Mouse (Mus musculus) embryo, embryonic 10 days (tissue): ENCODE measurements around the gene Arhgap9.

ENCODE experiments used
- DNase-seq: peaks from one replicate; pipeline ENCODE4 v3.0.0-alpha.2; 2015; ENCODE audit warnings: low spot score

Arhgap9 gene

GRCm38 (mm10) chr10:127323131-127323855 lies 1.5 kb downstream of the Arhgap9 start:
- no peak for DNase-seq

DNA sequence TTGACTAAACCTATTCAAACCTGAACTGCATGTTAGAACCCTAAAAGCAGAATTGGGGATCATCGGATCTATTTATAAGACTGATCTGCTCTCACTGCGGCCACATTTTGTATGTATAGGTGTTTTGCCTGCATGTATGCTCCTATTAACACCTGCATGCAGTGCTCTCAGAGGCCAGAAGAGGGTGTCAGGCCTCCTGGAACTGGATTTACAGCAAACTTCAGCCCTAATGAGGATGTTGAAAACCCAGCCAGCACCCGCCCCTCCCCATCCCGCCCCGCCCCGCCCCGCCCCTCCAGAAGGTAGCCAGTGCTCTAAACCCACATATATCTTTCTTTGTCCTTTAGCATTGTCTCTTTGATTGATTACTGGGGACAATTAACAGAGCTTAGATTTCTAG lies 2.7 kb downstream of the Arhgap9 start:
- DNase-seq, result peak; percentile 76

DNA sequence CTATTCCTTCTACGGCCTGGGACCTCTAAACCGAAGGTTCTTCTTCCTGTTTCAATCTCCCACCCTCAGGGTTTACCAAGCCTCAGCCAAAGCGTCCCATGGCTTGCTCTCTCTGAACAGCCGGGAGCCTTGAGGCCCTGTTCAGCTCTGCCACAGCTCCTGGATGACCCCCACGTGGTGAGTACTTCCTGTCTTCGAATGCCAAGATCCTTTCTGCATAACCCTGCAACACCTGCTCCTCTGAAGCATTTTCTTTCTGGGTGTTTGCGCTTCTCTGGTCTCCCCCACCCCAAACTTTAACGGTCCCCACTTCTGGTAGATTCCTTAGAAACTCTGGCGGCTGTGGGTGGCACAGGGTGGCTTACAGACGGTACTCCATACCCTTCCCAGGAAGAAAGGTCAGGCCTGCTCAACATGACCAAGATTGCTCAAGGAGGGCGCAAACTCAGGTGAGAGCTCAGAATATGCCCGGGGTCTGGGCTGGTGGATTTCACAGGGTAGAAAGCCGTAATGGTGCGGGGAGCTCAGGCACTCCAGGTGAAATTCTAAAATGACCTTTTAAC lies 3.8 kb downstream of the Arhgap9 start:
- DNase-seq, result no peak

DNA sequence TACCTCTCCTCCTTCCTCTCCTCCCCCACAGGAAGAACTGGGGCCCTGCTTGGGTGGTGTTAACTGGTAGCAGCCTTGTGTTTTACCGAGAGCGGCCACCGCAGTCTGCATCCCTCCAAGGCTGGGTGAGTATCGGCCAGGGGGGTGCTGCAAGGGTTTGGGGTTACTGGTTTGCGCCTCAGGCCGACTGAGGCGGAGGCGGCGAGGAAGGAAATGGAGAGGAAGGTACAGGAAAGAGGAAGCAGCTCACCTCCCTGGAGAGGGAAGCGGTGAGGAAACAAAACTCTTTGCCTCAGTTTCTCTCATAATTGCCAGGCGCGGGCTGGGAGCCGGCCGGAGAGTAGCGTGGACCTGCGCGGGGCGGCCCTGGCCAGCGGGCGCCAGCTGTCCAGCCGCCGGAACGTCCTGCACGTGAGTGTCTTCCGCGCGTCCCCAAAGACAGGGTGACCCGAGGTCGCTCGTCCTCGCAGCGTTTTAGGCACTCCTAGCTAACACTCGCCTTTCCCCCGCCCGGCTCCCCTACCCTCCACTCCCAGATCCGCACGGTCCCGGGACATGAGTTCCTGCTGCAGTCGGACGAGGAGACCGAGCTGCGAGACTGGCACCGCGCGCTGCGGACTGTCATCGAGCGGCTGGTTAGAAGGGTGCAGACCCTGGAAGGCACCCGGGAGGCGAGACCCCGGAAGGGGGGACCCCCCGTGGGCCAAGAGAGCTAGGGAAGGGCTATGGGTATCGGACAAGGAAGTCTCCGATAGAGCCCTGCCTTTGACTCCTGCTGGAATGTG lies 4.4 kb downstream of the Arhgap9 start:
- DNase-seq, result peak; percentile 55

GRCm38 (mm10) chr10:127326828-127327227 lies 5.1 kb downstream of the Arhgap9 start:
- DNase-seq, result no peak

DNA sequence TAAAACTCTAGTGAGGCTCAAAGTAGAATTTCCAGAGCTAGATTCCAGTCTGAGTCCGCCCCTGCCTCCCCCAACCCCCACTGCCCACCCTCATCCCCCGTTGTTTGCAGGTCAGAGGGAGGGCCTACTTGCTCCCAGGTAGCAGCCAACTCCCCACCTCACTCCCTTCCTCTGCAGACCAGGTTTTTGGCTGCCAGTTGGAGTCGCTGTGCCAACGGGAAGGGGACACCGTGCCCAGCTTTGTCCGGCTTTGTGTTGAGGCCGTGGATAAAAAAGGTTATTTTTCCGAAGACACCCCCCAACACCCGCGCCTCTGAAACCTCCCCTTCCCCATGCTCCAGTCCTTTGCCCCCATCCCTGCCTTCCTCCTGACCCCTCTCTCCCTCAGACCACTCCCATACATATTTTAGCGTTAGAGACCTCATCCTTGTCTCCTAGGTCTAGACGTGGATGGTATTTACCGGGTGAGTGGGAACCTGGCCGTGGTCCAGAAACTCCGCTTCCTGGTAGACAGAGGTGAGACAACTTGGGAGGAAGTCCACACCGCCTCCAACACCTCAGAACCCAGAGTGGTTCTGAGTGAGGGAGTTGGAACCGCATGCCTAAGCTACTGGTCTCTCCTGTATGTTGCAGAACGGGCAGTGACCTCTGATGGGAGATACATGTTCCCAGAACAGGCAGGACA lies 5.8 kb downstream of the Arhgap9 start:
- DNase-seq, result no peak

GRCm38 (mm10) chr10:127330212-127330611 lies 8.4 kb downstream of the Arhgap9 start:
- DNase-seq, result no peak

- peak; percentile 60 for DNase-seq
Measured at GRCm38 (mm10) chr10:127332211-127332874, 10.6 kb downstream of the Arhgap9 start.

DNA sequence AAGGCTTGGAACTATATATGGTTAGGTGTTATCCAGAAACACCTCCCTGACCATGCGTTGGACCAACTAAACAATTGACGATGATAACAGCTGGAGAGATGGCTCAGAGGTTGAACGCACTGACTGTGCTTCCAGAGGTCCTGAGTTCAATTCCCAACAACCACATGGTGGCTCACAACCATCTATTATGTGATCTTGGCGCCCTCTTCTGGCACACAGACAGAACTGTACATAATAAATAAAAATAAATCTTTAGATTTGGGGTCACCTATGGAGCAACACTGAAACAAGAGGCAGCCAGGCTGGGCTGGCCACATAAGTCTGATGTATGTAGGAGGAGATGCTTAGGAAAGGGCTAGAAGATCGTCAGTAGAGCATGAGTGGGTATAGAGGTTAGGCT lies 11.4 kb downstream of the Arhgap9 start:
- peak; percentile 55 for DNase-seq

DNA sequence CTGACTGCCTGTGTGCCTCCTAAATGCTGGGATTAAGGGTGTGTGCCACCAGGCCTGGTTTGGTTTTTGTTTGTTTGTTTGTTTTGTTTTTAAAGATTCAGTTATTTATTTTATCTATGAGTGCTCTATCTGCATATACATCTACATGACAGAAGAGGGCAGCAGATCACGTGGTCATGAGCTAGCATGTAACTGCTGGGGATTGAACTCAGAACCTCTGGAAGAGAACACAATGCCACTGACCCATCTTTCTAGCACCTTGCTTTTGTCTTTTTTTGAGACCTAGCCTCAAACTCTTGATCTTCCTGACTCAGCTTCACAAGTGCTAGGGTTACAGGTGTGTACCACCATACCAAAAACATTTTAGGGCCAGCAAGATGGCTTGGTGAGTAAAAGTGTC lies 13.5 kb downstream of the Arhgap9 start:
- DNase-seq, result no peak

DNA sequence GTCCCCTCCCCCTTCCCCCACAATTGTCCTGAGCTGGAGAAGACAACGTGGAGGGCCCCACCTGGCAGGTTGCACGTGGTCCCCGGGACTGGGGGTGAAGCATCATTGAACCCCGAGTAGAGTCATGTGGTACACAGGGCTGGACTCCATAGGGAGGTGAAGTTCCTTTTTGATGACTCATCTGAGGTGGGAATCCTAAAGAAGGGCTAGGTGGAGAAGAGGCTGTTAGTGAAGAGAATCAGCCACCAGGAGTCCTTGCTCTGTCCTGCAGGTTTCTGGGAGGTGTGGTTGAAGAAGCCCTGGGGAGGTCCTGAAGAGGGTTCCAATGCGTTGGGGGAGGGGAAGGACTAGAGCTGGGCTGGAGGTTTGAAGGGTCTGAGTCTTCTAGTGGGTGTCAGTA lies 15.2 kb downstream of the Arhgap9 start:
- no peak for DNase-seq

GRCm38 (mm10) chr10:127337536-127338099 lies 15.9 kb downstream of the Arhgap9 start:
- DNase-seq, result no peak

DNA sequence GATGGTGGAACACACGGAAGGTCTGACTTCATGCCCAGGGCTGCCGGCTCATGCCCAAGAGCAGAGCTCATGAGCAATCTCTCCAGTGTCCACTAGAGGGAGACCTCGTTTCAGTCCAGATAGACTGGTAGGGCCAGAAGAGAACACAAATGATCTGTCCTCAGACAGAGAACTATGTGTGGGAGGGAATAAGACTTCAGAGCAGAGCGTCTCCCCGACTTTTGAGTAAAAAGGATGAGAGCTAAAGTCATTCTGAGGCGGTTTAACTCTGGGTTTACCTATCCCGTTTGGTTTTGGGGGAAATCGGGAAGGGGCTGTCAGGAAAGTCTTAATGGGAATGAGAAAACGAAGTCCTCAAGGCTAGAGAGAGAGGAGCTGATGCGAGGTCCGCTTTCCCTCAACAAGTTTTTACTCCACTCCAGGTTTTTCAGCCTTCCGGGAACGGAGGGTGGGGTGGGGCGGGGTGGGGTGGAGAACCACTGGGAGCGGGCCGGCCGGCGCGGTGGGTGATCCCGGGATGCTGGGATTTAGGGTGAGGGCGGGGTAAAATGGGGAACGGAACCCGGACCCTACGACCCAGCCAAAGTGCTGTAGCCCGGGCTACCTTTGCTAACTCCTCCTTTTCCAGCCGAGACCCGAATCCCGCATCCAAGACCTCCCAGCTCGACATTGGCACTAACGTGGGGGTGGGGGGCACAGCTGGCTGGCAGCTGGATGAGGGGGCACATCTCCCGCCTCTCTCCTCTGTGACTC lies 17.3 kb downstream of the Arhgap9 start:
- peak; percentile 95 for DNase-seq

DNA sequence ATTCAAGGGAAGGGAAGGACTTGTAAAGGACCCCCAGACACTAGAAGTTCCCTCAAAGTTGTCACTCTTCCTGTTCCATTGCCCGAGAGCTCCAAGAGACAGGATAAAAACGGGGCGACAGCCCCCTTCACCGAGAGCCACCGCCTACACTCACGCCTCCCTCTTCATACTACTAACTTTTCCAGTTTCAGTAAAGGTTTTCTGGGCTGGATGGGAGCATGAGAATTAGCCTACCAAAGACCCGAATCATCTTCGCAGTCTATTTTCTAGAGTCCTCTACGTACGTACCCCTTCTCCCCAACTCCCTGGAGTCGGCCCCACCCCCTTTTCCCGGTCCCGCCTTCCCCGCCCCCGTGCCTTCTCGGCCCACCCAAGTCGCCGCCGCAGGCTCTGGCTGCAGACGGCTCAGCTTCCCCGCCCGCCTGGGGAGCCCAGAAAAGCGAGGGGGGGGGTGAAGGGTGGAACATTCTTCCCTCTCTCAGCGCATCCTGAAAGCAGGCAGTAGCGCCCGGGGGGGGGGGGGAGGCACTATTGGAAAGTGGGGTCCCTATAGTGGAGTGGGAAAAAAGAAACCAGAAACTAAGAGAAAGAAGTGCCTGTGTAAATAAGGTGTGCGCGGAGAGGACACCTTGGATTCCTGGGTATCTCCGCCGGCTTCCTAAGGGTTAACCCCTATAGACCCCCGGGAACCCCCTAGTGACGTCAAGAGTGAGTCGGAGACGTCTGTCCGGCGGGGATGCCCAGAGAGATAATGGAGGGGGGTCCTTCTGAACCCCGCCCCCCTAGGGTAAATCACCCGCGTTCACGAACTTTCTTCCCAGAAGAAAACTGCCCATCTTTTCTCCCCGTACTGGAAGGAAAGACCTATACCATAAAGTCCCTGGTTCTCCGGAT lies 18.2 kb downstream of the Arhgap9 start:
- DNase-seq, result peak; percentile 76

- DNase-seq, result peak; percentile 85
Measured at GRCm38 (mm10) chr10:127340577-127341359, 19.0 kb downstream of the Arhgap9 start.

DNA sequence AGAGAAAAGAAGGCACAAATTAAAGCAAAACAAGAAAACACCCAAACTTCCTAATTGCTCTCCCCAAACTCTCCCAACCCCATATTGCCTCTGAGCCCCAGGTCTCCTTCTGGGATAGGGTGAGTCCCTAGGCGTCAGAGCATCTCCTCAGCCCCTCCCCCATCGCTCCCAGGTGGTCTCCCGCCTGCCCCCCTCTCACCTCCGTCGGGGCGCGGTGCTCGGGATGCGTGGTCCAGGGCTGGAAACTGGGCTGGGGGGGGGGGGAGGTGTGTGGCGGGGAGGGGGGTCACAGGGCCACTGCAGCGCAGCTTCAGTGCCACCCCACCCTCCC lies 19.6 kb downstream of the Arhgap9 start:
- DNase-seq, result peak; percentile 48

DNA sequence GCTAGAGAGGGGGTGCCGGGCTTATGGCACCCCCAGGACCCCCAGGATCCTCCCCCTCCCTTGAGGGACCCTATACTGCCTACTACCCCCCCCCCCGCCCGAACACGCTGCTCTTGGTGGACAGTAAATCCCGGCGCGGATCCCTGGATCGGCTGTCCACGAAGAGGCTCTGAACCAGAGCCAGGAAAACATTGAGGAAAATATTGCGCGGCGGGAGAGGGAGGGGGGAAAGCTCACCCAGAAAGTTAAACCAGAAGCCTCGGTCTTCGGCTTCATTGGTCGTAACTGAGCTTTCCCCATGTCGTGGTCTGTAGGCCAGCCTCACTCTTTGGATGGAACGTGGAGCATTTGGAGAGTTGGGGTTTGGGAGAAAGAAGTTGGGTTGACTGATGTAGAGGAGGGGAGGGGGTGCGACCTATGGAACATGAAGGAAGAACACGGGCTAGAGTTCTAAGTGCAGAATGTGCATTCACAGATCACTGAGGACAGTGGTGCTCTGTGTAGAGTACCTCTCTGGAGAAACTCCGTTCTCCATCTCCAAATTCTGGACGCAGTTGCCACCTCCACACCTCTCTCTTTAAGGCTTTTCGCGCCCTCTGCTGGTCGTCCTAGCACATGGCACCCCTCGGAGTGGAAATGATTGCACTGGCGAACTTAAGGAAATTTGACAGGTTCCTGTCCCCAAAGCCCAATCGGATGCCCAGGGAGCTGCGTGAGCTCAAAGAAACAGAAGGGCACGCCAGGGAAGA lies 20.3 kb downstream of the Arhgap9 start, which contains the start of gene Gli1:
Gene Gli1 (minus strand): TSS at position 84 of the 749 bp plus-strand sequence.
- DNase-seq, result peak; percentile 95

- DNase-seq, result no peak
Measured at GRCm38 (mm10) chr10:127343029-127343428, 21.3 kb downstream of the Arhgap9 start.
